Mouse (Mus musculus) thymus, adult 18-20 months (tissue): ENCODE results near the gene Il2rg.

Experiments used
- DNase-seq, 2 experiments: peaks; one replicate each; pipeline ENCODE4 v3.0.0; 2022; ENCODE audit warnings: mixed read lengths in 2 of 2

Il2rg gene

GRCm38 (mm10) chrX:101260441-101261325, 7.4 kb downstream of the Il2rg start:
- DNase-seq: peak; percentile 15 to 26

- DNase-seq: peak in 1 of 2 experiments; percentile 51
Measured at GRCm38 (mm10) chrX:101256603-101257002, 11.5 kb downstream of the Il2rg start.

GRCm38 (mm10) chrX:101254740-101255139, 13.3 kb downstream of the Il2rg start:
- no peak for DNase-seq

GRCm38 (mm10) chrX:101253952-101254729, 13.9 kb downstream of the Il2rg start, which contains the start of gene Foxo4:
Gene Foxo4, plus strand, starts transcription at chrX:101254528.
- DNase-seq: peak; percentile 82 to 91

- no peak for DNase-seq
Measured at GRCm38 (mm10) chrX:101245011-101245410, 23.0 kb downstream of the Il2rg start.

GRCm38 (mm10) chrX:101222796-101223162, 45.3 kb downstream of the Il2rg start:
- DNase-seq: no peak

GRCm38 (mm10) chrX:101221834-101222795, 45.9 kb downstream of the Il2rg start, which contains the start of gene Snx12:
Gene Snx12, minus strand, starts transcription at chrX:101222563.
- DNase-seq: peak; percentile 68 to 83
